Mouse (Mus musculus) embryo, embryonic 11.5 days (tissue): ENCODE results near the gene Sat2.
A peak's percentile ranks its signal among the peaks of the same experiment; 100 is the strongest.

Source experiments
- DNase-seq: peaks from one replicate; pipeline ENCODE4 v3.0.0-alpha.2; 2012; ENCODE audit warnings: low read depth, low spot score

The Sat2 gene

DNA sequence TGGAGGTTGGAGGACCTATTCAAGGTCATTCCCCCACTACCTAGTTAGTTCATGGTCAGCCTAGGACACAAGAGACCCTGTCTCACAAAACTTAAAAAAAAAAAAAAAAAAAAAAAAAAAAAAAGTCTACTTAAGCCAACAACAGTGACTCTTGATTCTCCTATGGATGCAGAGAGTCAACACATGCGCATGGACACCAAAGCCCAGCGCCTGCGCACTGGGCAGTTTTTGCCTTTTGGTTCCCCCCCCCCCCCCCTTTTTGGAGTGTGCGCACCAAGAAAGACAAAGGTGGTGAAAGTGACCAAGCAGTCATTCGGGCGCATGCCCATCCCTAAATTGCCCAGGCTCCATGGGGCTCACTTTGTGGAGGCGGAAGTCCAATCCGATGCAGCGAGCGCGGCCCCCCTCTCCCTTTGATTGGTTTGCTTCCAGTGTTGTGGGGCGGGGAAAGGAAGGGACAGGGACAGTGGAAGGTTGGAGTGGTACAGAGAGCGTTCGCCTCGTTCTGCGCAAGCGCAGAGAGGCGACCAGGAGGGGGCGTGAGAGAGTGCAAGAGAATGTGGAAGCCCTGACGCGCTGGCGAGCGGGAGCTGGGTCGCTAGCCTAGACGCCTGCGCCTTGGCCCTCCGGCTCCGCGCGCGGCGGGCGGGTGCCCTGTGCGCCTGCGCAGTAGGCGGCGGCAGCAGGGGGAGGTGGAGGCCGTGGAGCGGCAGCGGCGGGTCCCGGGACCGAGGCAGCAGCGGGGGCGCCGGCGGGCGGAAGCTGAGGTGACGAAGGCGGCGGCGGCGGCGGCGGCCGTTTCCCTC, 10.7 kb downstream of the Sat2 start, which contains the start of gene Fxr2:
Gene Fxr2 (plus strand): TSS at position 707 of the 806 bp plus-strand sequence.
- DNase-seq = peak; percentile 100

DNA sequence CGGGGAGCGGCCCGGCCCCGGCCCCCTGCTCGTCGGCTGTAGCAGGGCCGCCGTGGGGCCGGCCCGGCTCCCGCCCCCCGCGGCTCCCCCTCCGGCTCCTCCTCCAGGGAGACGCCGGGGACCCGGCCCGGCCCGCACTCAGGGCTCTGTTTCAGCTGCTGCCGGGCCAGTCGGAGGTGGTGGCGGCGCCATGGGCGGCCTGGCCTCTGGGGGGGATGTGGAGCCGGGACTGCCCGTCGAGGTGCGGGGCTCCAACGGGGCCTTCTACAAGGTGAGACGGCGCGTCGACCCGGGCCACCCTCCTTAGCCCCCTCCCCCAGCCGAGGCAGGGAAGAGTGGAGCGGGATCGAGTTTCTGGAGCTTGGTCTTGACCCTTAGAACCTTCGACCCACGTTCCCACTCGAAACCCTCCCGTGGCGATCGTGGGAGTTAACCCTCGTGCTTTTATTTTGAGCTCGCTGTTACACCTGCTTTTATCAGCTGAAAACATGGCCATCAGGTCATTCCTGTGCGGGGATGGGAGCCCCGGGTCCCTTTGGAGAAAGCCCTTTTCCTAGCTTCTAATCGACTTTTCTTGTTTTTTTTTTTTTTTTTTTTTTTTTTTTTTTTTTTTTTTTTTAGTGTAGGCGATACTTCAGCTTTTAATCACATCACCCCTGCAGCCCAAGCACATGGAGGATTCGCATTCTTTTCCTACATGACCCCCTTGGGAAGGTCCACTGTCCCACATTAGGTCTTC, 11.5 kb downstream of the Sat2 start:
- DNase-seq = peak; percentile 29

DNA sequence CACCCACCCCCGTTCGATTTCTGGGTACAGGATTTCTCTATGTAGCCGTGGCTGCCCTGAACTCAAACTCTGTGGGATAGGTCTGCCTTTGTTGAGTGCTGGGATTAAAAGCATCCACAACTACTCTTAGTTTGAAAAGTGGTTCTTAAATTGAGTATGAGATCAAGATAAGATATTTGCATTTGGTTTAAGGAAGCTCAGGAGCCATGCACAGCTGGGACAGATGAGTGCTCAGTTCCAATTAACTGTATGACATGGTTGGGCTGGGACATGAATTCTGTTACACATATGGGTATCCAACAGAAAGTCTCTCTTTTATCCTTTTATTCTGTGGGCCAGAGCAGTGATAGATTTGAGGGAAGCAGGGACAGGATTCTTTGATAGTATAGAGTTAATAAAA, 13.6 kb downstream of the Sat2 start:
- DNase-seq = no peak

DNA sequence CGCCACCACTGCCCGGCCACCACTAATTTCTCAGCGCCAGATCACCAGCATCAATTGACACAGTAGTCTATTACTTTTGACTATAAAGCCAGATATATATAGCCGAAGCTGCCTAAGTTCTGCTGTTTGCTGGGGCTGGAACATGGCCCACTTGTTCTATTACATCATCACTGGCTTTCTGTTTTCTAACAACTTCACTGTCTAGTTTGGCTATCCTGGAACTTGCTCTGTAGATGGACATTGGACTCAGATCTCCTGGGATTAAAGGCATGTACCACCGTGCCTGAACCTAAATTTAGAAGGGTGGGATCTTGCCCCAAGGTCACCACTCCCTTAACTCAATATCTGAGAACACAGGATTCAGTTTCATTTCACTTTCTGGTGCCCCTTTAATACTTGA, 24.0 kb downstream of the Sat2 start:
- no peak for DNase-seq

DNA sequence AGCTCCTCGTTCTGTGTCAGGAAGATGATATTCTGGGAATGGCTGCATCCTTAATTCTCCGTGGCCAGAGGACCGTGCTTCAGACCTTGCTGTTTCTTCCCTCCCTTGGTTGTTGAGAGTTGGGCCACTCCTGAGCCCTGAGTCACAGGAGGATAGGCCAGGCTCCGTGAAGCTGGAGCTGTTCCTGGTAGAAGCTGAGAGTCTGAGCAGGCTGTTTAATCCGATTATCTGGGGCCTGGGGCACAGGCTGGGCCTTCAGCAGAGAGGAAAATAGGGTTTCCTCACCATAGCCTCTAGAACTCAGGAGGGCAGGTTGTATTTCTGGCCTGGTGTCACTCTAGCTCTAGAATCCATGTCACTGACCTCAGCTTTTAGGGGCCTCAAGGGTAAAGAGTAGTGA, 31.6 kb downstream of the Sat2 start:
- no peak for DNase-seq

DNA sequence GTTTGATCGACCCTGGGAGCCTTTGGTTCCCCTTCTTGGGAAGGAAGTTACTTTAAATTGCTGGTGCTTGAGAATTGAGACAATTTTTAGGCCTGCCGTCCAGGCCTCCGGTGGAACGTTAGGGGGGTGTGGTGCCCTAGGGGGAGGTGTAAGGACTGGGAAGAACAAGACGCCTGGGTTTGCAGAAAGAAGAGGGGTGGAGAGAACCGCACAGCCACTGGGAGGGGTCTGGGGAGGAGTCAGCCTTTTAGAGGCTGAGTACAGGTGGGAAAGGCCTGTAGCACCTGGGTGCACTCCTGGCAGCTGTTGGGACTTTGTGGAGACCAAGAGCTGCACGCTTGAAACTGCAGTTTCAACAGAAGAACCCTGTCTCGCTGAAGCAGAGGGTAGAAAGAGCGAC, 32.9 kb downstream of the Sat2 start:
- no peak for DNase-seq

DNA sequence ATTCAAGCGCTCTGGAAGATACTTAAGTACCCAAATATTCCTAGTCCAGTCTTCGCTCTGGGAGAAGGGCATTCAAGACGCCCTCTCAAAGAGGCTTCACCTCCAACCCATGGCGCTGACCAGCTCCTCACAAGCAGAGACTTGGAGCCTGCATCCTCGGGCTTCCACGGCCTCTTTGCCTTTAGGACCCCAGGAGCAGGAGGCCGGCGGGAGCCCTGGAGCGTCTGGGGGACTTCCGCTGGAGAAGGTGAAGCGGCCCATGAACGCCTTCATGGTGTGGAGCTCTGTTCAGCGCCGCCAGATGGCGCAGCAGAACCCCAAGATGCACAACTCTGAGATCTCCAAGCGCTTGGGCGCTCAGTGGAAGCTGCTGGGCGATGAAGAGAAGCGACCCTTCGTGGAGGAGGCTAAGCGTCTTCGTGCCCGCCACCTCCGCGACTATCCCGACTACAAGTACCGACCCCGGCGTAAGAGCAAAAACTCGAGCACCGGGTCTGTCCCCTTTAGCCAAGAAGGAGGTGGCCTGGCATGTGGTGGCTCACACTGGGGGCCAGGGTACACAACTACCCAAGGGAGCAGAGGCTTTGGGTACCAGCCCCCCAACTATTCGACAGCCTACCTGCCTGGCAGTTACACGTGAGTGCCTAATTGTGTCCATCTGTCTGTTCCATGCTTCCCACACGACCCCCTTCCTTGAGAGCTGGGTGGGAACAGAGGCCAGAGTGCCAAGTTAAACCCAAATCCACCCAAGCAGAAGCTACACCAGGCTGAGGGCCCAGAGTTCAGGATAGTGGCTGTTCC, 33.6 kb downstream of the Sat2 start, which contains the start of gene Sox15:
Gene Sox15 (plus strand): TSS at position 51 of the 801 bp plus-strand sequence.
- peak; percentile 77 for DNase-seq

DNA sequence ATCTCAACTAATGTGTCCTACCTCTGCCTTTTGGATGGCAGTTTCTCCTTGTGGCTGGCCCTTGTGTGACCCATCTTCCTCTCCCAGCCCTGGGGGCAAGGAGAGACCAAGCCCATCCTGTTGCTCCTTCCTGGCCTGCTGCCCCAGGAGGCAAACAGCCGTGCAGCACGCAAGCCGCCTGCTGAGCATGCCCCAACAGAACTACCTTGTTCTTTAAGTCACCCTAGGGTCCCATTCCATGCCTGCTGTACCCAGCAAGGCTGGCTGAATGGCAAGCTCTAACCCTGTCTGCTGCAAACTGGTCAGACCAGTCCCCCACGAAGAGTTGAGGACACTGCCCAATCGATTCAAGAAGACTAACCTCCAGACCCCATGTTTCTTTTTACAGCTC, 34.2 kb downstream of the Sat2 start:
- no peak for DNase-seq

DNA sequence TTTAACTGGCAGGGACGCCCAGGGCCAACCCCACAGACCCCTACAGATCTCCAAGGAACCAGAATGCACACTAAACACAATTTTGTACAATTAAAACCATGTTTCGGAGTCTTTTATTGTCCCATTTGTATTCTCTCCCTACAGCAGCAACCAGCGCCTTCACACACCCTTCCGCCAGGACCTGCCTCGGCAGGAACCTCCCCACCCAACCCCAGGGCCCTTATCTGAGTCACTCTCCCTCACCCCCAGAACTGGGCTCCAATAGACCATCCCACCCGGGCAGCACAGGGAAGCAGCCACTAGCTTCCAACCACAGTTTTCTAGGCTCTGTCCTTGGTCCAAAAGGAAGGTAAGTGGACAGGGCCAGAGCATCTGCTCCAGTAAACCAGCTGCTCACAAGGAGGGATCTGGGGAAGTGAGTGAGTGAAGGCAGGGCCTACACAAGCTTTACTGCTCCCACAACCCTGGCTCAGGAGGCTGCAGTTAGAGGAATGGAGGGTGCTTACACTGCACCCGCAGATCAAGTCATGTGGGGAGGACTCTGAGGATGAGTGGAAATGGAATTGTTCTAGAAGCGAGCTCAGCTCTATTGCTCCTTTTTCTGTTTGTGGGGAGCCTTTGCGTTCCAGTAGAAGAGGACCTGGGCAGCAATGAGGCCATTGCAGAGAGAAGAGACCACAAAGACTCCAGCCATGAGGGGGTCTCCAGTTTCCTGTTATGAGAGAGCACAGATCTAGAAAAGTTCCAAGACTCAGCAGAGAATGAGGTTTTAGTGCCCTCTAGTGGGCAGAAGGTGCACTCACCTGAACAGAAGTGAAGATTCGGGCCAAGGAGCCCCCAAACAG, 35.0 kb downstream of the Sat2 start:
- DNase-seq = peak; percentile 56

DNA sequence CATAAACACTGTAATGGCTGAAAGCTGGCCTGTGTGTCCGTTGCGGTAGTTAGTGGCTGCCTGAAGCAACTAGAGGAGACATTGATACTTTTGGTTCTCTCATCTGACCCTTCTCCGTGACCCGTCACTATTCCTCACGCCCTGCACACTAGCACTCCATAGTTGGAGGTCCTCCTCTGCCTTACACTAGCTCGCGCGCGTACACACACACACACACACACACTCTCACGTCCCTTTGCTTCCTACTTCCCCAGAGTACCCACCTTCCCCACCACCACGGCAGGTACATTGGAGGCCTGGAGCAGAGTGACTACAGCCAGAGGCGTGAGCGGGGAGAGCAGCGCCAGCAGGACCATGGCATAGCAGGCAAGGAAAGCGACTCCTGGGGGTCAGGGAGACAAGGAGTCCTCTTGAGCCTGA, 35.6 kb downstream of the Sat2 start:
- DNase-seq = no peak

DNA sequence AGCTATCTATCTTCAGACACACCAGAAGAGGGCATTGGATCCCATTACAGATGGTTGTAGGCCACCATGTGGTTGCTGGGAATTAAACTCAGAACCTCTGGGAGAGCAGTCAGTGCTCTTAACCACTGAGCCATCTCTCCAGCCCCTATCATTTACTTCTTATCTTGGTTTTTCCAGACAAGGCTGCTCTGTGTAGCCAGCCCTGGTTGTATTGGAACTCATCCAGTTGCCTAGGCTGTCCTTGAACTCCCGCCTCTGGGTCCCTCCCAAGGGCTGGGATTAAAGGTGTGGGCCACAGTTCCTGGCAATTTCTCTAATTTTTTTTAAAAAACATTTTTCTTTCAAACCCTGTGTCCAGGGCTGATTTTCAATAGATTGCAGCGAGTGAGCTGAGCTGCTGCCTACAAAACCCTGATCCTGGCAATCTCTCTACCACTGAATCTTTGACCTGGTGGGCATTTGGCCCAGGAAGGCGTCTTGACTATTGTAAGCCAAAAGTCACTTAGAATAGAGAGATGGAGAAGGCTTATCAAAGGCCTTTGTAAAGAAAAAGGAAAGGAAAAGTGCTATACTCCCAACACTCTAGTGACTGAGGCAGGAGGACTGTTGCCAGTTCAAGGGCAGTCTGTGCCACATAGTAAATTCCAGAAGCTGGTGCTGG, 39.5 kb downstream of the Sat2 start:
- no peak for DNase-seq

DNA sequence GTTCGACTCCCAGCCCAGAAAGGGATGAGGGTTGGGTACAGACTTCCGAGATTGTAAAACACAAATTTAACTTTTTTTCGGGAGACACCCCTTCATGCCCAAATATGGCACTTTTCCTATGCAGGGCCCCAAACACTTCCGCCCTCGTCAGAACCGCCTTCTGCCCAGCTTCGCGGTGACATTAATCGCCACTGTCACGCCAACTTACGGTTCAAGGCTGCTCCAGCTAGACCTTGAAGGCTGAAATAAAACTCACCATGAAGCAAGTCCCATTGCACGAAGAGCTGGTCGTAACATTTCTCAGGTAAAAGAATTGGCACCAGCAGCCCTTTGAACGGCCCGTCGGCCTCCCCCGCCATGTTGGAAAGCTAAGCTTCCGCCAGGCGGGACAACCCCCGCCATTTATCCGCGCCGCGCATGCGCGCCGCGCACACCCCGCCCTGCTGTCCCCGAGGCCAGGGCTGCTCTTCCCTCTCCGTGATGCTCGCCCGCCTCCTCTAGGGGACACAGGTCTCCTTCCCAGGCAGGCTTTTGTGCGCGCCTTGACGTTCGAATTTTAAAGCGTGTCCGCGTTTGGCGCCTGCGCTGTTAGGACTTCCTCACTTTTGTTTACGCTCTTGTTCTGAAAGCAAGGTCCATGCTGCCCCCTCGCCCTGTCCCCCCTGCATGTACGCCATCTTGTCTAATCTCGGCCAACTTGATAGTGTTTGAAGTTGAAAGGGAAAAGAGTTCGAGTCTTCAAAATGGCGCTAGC, 40.6 kb downstream of the Sat2 start, which contains the start of gene Mpdu1:
Gene Mpdu1 (minus strand): TSS at position 430 of the 754 bp plus-strand sequence.
- peak; percentile 95 for DNase-seq

DNA sequence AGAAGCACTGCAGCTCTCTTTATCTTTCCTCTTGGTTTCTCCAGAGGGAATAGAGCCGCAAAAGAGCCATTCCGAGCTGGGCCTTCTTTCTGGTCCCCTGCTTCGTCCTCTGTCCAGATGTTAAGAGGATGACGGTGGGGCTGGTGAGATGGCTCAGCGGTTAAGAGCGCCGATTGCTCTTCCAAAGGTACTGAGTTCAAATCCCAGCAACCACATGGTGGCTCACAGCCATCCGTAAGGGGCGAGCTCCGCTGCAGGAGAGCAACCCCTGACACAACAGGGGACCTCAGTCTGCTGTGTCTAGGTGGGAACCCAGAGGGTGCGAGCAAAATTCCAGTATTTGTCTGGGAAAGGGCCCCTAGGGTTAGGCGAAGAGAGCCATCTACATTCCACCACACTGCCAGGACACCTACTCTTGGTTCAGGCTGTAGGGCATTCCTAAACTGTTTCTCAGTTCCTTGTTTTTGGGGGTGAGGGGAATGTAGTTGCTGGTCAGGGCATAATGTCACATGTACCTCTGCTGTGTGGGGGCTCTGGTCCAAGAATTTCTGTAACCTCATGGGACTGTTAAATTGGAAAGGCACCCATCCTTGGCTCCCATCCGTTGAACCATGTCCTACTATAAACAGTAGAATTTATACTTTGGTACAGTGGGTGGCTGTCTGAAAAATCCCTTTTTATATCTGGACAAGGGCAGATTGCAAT, 41.3 kb downstream of the Sat2 start:
- no peak for DNase-seq

DNA sequence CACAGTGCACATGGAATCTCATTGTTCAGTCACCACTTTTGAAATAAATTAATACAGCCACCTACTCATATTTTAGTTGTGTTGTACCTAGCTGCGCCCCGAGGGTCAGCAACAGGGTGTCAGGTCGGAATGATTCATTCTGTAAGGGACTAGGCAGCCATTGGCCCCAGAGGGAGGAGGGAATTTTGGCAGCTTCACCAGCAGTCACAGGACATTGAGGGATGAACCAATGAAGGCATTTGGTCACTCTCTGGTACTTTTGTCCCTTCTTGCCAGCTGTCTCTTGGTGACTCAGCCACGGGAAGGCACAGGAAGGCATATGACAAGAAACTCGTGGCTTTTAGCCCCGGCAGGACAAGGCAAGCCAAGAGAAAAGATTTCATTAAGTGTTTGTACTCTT, 42.0 kb downstream of the Sat2 start:
- DNase-seq = no peak

DNA sequence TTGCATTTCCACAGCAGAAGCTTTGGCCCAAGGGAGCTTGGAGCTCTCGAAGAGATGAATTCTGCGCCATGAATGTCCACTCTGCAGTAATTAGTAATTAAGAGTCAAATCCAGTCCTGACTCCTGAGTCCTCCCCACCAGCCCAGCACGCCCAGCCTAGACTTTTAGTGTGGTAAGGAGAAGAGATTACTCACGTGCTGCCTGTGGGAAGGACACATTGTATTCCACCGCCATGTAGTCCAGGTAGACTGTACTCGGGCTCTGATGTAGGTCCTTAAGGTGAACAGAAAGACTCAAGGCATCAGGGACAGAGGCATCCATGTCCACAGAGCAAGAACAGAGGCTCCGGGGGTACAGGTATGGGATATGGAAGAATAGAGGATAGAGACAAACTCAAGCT, 43.0 kb downstream of the Sat2 start:
- DNase-seq = no peak

DNA sequence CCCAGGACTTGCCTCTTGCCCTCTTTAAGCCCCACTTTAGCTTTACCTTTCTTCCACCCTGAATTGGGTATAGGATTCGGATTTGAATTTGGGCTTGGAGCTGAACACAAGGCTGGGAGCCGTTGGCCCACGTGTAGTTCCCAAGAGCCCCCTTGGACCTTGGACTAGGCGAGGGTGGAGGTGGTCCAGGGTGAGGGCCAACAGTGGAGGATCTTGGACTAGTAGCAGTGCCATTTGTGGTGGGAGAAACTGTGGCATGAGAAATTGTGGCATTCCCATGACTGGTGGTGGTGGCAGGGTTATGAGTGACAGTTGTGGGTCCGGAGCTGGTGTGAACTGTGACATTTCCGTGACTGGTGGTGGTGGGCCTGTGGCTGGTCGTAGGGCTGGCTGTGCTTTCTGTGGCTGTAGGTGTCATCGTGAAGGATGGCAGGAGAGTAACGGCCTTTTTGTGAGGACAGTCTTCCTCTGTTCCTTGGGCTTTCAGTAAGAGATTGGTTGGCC, 43.7 kb downstream of the Sat2 start:
- no peak for DNase-seq

DNA sequence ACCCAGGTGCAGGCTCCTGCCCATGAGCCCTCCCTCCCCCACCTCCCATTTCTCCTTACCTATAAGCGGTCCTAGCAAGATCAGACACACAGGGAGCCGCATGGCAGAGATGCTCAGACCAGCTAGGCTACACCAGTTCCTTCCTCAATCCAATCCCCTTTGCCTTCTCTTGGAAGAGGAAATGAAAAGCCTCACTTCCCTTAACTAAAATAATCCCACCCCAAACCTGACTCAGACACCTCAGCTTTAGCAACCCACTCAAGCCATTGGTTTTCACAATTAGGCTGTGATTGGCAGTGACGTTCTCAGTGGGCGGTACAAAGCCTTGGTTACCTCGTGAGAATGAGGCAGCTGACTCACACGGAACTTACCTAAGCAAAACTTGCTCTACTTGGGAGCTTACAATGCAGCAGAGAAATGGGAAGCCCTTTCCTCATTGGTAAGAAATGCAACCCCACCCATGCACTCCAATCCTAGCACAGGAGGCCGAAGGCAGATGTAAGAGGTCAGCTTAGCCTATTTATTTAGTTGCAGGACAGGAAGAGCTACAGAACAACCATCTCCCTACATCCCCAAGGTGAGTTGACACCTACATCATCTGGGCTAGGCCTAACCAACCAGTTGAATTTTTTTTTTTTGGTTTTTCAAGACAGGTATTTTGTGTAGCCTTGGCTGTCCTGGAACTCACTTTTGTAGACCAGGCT, 44.3 kb downstream of the Sat2 start, which contains the start of gene Cd68:
Gene Cd68 (minus strand): TSS at position 193 of the 704 bp plus-strand sequence.
- no peak for DNase-seq

DNA sequence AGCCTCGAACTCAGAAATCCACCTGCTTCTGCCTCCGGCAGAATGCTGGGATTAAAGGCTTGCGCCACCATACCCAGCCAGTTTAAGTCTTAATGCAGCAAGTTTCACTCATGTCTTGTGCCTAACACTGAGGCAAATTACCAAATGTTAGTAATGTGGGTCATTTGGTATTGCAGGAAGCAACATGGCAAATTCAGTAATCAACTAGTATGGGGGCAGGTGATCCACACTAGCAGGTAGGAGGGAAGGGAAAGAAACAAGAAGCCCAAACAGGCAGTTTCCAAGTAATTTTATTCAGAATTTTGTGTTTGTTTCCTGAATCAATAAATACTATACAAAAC, 44.8 kb downstream of the Sat2 start:
- no peak for DNase-seq
